ENCODE assay signal across 27 mouse cellular contexts in genomic region chr11:23260186-23260585, GRCm38 (mm10). TPM values are rescaled to one million over a fixed set of nuclear protein-coding genes. Genes with fewer than 3 reads are reported as not detected.
DNase-seq lines count a peak whose midpoint lies in the region; ATAC-seq and TF ChIP-seq lines count a peak whose summit lies in the region.
"Had no signal": no experiment of that assay in that cellular context is flagged by ENCODE, and none has a peak within 500 bp of the region (broad histone marks: within the 10 kb centered on the region; RNA-seq: fewer than 3 reads in every experiment).

No protein-coding gene starts in this region.

- 84% methylated on average over 1 of the region's 1 CpGs for WGBS in lung, embryonic 14.5 days
- WGBS in liver, embryonic 12.5 days (ENCODE audit: insufficient replicate concordance), result 44% methylated on average over 1 of the region's 1 CpGs
- WGBS in small intestine, adult 2 months, result 20% methylated on average over 1 of the region's 1 CpGs

- no peak overlapping the region for H3K27ac ChIP-seq in lung, embryonic 14.5 days (ENCODE audit: low read depth)
- peak overlapping the region; percentile 48; the same call in 1 of the 2 replicates for H3K27ac ChIP-seq in liver, embryonic 12.5 days
- peak overlapping the region; percentile 63 for H3K27ac ChIP-seq in small intestine, adult 2 months (ENCODE audit: insufficient read depth, low read depth, low read length)
- H3K27ac ChIP-seq: embryonic facial prominence, embryonic 10.5 days; forebrain, embryonic 12.5 days; hindbrain, embryonic 10.5 days; kidney, embryonic 15.5 days; lung, embryonic 15.5 days; neural tube, embryonic 13.5 days had no signal

- no peaks in the 10 kb centered on the region for H3K9me3 ChIP-seq in erythroblast, embryonic 14.5 days (ENCODE audit: control insufficient read depth, low read length)
- H3K9me3 ChIP-seq in lung, embryonic 14.5 days (ENCODE audit: low read depth, low read length), result no peaks in the 10 kb centered on the region
- no peaks in the 10 kb centered on the region for H3K9me3 ChIP-seq in liver, embryonic 12.5 days (replicated peaks)
- H3K9me3 ChIP-seq: embryonic facial prominence, embryonic 10.5 days; forebrain, embryonic 12.5 days; hindbrain, embryonic 10.5 days; kidney, embryonic 15.5 days; lung, embryonic 15.5 days; megakaryocyte, embryonic 14.5 days; neural tube, embryonic 13.5 days had no signal

- no peak for TF ChIP-seq CTCF in lung, embryonic 14.5 days (IDR thresholded peaks at IDR 0.05; ENCODE audit: low read depth)
- TF ChIP-seq CTCF in small intestine, adult 2 months (IDR thresholded peaks at IDR 0.05; ENCODE audit: extremely low read depth, insufficient read length, insufficient replicate concordance, low read depth, low read length), result no peak

- H3K9ac ChIP-seq in lung, embryonic 14.5 days, result no peak overlapping the region
- peak overlapping the region; percentile 35 for H3K9ac ChIP-seq in liver, embryonic 12.5 days
- H3K9ac ChIP-seq: forebrain, embryonic 12.5 days; kidney, embryonic 15.5 days; lung, embryonic 15.5 days; neural tube, embryonic 13.5 days had no signal

- ATAC-seq in erythroblast, adult 5-6 weeks (replicated peaks; ENCODE audit: low FRiP score, poor library complexity, severe bottlenecking), result no peak
- no peak for ATAC-seq in lung, embryonic 14.5 days (ENCODE audit: insufficient read depth)
- ATAC-seq in liver, embryonic 12.5 days, result no peak
- ATAC-seq: intestine, postnatal 0 days; midbrain, embryonic 16.5 days had no signal

- DNase-seq in lung, embryonic 14.5 days, result no peak
- no peak for DNase-seq in lung, adult 18-20 months
- DNase-seq in kidney, adult 8-10 months, result no peak
- DNase-seq in thymus, postnatal 4 days, result no peak
- DNase-seq: adrenal gland, postnatal 14 days; cerebellum, adult 9-10 months; gastrocnemius, postnatal 36 days; kidney, postnatal 36 days; layer of hippocampus, postnatal 36 days; lung, postnatal 36 days; right cerebral cortex, postnatal 4 days; thymus, adult 18-20 months; thymus, postnatal 36 days had no signal

- peak overlapping the region; percentile 4; the same call in 1 of the 2 replicates for H3K4me2 ChIP-seq in lung, embryonic 14.5 days
- peak overlapping the region; percentile 93 for H3K4me2 ChIP-seq in liver, embryonic 12.5 days
- H3K4me2 ChIP-seq: forebrain, embryonic 12.5 days; lung, embryonic 15.5 days; neural tube, embryonic 13.5 days had no signal

- peaks cover 68% of the 10 kb centered on the region for H3K36me3 ChIP-seq in erythroblast, embryonic 14.5 days (ENCODE audit: control insufficient read depth)
- peaks cover 38% of the 10 kb centered on the region for H3K36me3 ChIP-seq in lung, embryonic 14.5 days (ENCODE audit: insufficient read depth)
- peaks cover 60% of the 10 kb centered on the region for H3K36me3 ChIP-seq in liver, embryonic 12.5 days
- H3K36me3 ChIP-seq in small intestine, adult 2 months (ENCODE audit: control insufficient read depth, insufficient read depth, low read length), result peaks cover 22% of the 10 kb centered on the region

- peak overlapping the region; percentile 38 for H3K4me3 ChIP-seq in erythroblast, embryonic 14.5 days (replicated peaks)
- H3K4me3 ChIP-seq in lung, embryonic 14.5 days (ENCODE audit: low read depth, low read length), result no peak overlapping the region
- peak overlapping the region; percentile 19 for H3K4me3 ChIP-seq in liver, embryonic 12.5 days
- H3K4me3 ChIP-seq in small intestine, adult 2 months (ENCODE audit: low read depth, low read length), result peak overlapping the region; percentile 21; the same call in 1 of the 2 replicates
- H3K4me3 ChIP-seq: forebrain, embryonic 12.5 days; hindbrain, embryonic 10.5 days; kidney, embryonic 15.5 days; lung, embryonic 15.5 days; megakaryocyte, embryonic 14.5 days; myocyte; neural tube, embryonic 13.5 days had no signal

- no peaks in the 10 kb centered on the region for H3K27me3 ChIP-seq in erythroblast, embryonic 14.5 days (ENCODE audit: control insufficient read depth)
- no peaks in the 10 kb centered on the region for H3K27me3 ChIP-seq in lung, embryonic 14.5 days (ENCODE audit: insufficient read depth, low read length)
- no peaks in the 10 kb centered on the region for H3K27me3 ChIP-seq in liver, embryonic 12.5 days (replicated peaks)
- no peaks in the 10 kb centered on the region for H3K27me3 ChIP-seq in small intestine, adult 2 months (ENCODE audit: control insufficient read depth, insufficient read depth, low read length)
- H3K27me3 ChIP-seq: forebrain, embryonic 12.5 days; kidney, embryonic 15.5 days; lung, embryonic 15.5 days; megakaryocyte, embryonic 14.5 days; neural tube, embryonic 13.5 days had no signal

- TF ChIP-seq POLR2A in small intestine, adult 2 months (IDR thresholded peaks at IDR 0.05; ENCODE audit: low read depth, low read length), result no peak

- H3K4me1 ChIP-seq in erythroblast, embryonic 14.5 days (ENCODE audit: control insufficient read depth), result peaks cover 40% of the 10 kb centered on the region
- H3K4me1 ChIP-seq in lung, embryonic 14.5 days (ENCODE audit: insufficient read depth), result peaks cover 8% of the 10 kb centered on the region
- peaks cover 40% of the 10 kb centered on the region for H3K4me1 ChIP-seq in liver, embryonic 12.5 days
- H3K4me1 ChIP-seq in small intestine, adult 2 months (ENCODE audit: control insufficient read depth, insufficient read depth, insufficient read length, low read length), result peaks cover 15% of the 10 kb centered on the region; the same call in 1 of the 2 replicates

RNA-seq across cellular contexts. Expression of gene Xpo1, which starts 4.3 kb away (rescaled TPM):
- polyA plus RNA-seq in erythroblast, embryonic 14.5 days (2012), result 0.77 and 0.97 TPM in 2 replicates
- total RNA-seq in erythroblast, adult 5-6 weeks (2015; ENCODE audit: low replicate concordance), result 43.1 and 58.4 TPM in 2 replicates
- 94.0 and 130 TPM in 2 replicates for total RNA-seq in erythroblast, adult 5-6 weeks (2017; ENCODE audit: low replicate concordance)
- polyA plus RNA-seq in lung, embryonic 14.5 days (2014; fragmentation: Nextera tagmentation; extraction: Ambion mirVana), result 150 and 156 TPM in 2 replicates
- polyA plus RNA-seq in liver, embryonic 12.5 days (2016; fragmentation: Nextera tagmentation; extraction: Ambion mirVana), result 104 TPM in 2 replicates
- 1.2 and 1.8 TPM in 2 replicates for polyA plus RNA-seq in small intestine, adult 2 months (2012; rRNA removed)

RNA-seq across cellular contexts. Expression of gene Usp34, which starts 46.5 kb away (rescaled TPM):
- polyA plus RNA-seq in erythroblast, embryonic 14.5 days (2012), result 0.13 and 0.22 TPM in 2 replicates
- total RNA-seq in erythroblast, adult 5-6 weeks (2015; ENCODE audit: low replicate concordance), result 26.5 and 35.5 TPM in 2 replicates
- 32.8 and 38.6 TPM in 2 replicates for total RNA-seq in erythroblast, adult 5-6 weeks (2017; ENCODE audit: low replicate concordance)
- polyA plus RNA-seq in lung, embryonic 14.5 days (2014; fragmentation: Nextera tagmentation; extraction: Ambion mirVana), result 37.2 and 40.7 TPM in 2 replicates
- 10.7 and 14.4 TPM in 2 replicates for polyA plus RNA-seq in liver, embryonic 12.5 days (2016; fragmentation: Nextera tagmentation; extraction: Ambion mirVana)
- 1.4 and 3.1 TPM in 2 replicates for polyA plus RNA-seq in small intestine, adult 2 months (2012; rRNA removed)

Comparison
In these comparisons a context has a peak if more than half of its experiments do, and no peak if none do; other contexts are left out.
1. RNA of gene Xpo1, which starts 4.3 kb away (polyA plus RNA-seq): 150 to 156 TPM in lung, embryonic 14.5 days and 104 TPM in liver, embryonic 12.5 days; 1.2 to 1.8 TPM in small intestine, adult 2 months and 0.77 to 0.97 TPM in erythroblast, embryonic 14.5 days; every median in the first group is over 10 times any median in the second.